Mouse (Mus musculus) limb, embryonic 13.5 days (tissue): ENCODE data around the gene Hspb9. TPM values are rescaled to one million over a fixed set of nuclear protein-coding genes. Genes with fewer than 3 reads are reported as not detected.

Source experiments
- ATAC-seq: fragments of 200-750 bp; cut with Nextera tagmentation; 2 replicates; pipeline ENCODE4 v1.8.0; 2017; ENCODE audit warnings: low read depth, moderate number of reproducible peaks, moderate TSS enrichment; ENCODE audit not compliant: low FRiP score
- H3K27ac ChIP-seq: fragments of 300-500 bp; sonication (generic); 2 replicates; pipeline ENCODE4 v1.5.1; 2015; ENCODE audit warnings: inconsistent platforms, mild to moderate bottlenecking, moderate library complexity
- H3K27me3 ChIP-seq: fragments of 300-500 bp; sonication (generic); 2 replicates; pipeline ENCODE4 v1.6.1; 2015; ENCODE audit warnings: mild to moderate bottlenecking, inconsistent platforms
- H3K36me3 ChIP-seq: fragments of 300-500 bp; sonication (generic); 2 replicates; pipeline ENCODE4 v1.6.1; 2015; ENCODE audit warnings: inconsistent platforms, mild to moderate bottlenecking, moderate library complexity
- H3K4me1 ChIP-seq: fragments of 300-500 bp; sonication (generic); 2 replicates; pipeline ENCODE4 v1.6.1; 2015; ENCODE audit warnings: inconsistent platforms
- H3K4me2 ChIP-seq: fragments of 300-500 bp; sonication (generic); replicated peaks from 2 replicates; pipeline ENCODE4 v1.6.1; 2015; ENCODE audit warnings: inconsistent platforms, mild to moderate bottlenecking, moderate library complexity
- H3K4me3 ChIP-seq: fragments of 300-500 bp; sonication (generic); 2 replicates; pipeline ENCODE4 v1.5.1; 2015; ENCODE audit warnings: moderate library complexity, mild to moderate bottlenecking, inconsistent platforms
- H3K9ac ChIP-seq: fragments of 300-500 bp; sonication (generic); 2 replicates; pipeline ENCODE4 v1.6.1; 2015; ENCODE audit warnings: mild to moderate bottlenecking, inconsistent platforms
- H3K9me3 ChIP-seq: fragments of 300-500 bp; sonication (generic); 2 replicates; pipeline ENCODE4 v1.6.1; 2016; ENCODE audit warnings: inconsistent platforms
- WGBS: fragments of 180-500 bp; shearing (Covaris S2); methylation state at CpG from one replicate; pipeline ENCODE4 v1.1.7; 2015; 5-methylcytosine and 5-hydroxymethylcytosine counted together
- polyA plus RNA-seq: library from polyadenylated mRNA; unstranded; fragments of >200 nt; fragmentation: Nextera tagmentation; extraction: Ambion mirVana; gene quantifications from 2 replicates; pipeline ENCODE4 v1.2.1, GENCODE M21; 2015

Gene Hspb9
- polyA plus RNA-seq, 1 experiment from 2014 or later = not detected

DNA sequence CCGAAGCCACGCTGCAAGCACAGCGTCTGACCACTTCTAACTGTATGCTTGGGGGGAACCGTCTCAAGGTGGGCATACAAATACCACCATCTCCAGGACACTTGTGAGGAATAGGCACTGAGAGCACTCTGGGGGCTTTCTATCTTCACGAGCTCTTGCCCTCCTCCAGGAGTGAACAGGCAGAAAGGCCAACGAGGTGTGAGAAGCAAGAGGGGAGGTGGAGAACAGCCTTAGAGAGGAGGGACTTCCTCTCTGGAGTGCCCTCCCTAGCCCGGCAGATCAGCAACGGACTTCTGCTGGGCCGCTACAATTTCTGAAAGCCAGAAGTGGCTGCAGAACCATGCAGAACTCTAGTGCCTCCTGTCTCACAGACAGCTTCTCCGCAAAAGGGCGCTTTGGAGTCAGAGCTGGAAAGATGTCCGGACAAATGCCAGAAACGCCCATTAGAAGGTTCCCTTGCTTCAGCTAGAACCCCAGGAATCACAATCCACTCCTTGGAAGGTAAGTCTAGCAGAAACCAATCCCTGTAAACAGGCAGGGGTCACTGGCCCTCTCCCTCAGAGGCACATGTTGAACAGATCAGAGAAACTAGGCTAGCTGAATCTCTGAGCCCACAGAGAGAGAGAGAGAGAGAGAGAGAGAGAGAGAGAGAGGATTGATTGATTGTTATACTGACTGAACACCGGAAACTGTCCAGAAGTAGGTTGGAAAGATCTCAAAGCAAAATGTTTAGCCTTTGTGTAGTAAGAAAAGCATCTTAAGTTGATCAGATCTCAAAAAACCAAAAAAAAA is 22.5 kb downstream of the Hspb9 start:
- peak overlapping the region; percentile 91 for H3K9ac ChIP-seq
- no peak for ATAC-seq
- H3K27me3 ChIP-seq = peaks cover 5% of the 10 kb centered on the region; the same call in 1 of the 2 replicates
- H3K4me3 ChIP-seq = 0 out of 2 replicates have a peak overlapping the region, but pooled peaks have one; percentile 1
- WGBS = 71% methylated on average over 14 of the region's 14 CpGs
- H3K4me2 ChIP-seq = peak overlapping the region; percentile 89
- peaks cover 21% of the 10 kb centered on the region for H3K36me3 ChIP-seq
- H3K27ac ChIP-seq = no peak overlapping the region; the same call in 1 of the 2 replicates
- H3K4me1 ChIP-seq = peaks cover 20% of the 10 kb centered on the region
- H3K9me3 ChIP-seq = no peaks in the 10 kb centered on the region

DNA sequence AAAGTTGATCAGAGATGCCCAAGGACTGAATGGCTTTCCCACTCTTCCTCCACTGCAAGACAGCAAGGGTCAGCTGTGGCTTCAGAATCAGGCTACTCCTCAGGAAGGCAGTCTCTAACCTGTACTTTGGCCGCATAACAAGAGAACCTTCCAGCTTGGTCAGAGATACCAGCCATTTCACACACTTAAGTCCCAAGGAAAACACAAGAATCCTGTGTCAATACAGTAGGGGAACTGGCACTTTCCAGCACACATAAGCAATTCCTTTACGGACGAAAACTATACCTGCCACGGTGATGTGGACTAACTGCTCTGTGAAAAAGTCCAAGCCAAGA is 23.1 kb downstream of the Hspb9 start:
- Histone ChIP-seq H3K9ac (peak overlapping the region; percentile 91), H3K36me3 (peaks cover 21% of the 10 kb centered on the region), H3K27me3 (peaks cover 5% of the 10 kb centered on the region; the same call in 1 of the 2 replicates), H3K27ac (no peak overlapping the region), H3K4me3 (peak overlapping the region; percentile 90), H3K4me2 (peak overlapping the region; percentile 89), H3K4me1 (peaks cover 20% of the 10 kb centered on the region), H3K9me3 (no peaks in the 10 kb centered on the region)
- 77% methylated on average over 4 of the region's 4 CpGs for WGBS
- no peak for ATAC-seq

GRCm38 (mm10) chr11:100737105-100737733 is 23.6 kb downstream of the Hspb9 start:
- Histone ChIP-seq H3K27ac (no peak overlapping the region), H3K36me3 (peaks cover 18% of the 10 kb centered on the region), H3K9me3 (no peaks in the 10 kb centered on the region), H3K4me1 (peaks cover 20% of the 10 kb centered on the region), H3K9ac (peak overlapping the region; percentile 91), H3K4me3 (peak overlapping the region; percentile 90), H3K4me2 (peak overlapping the region; percentile 89), H3K27me3 (peaks cover 5% of the 10 kb centered on the region; the same call in 1 of the 2 replicates)
- no peak for ATAC-seq
- 2% methylated on average over 13 of the region's 13 CpGs for WGBS

DNA sequence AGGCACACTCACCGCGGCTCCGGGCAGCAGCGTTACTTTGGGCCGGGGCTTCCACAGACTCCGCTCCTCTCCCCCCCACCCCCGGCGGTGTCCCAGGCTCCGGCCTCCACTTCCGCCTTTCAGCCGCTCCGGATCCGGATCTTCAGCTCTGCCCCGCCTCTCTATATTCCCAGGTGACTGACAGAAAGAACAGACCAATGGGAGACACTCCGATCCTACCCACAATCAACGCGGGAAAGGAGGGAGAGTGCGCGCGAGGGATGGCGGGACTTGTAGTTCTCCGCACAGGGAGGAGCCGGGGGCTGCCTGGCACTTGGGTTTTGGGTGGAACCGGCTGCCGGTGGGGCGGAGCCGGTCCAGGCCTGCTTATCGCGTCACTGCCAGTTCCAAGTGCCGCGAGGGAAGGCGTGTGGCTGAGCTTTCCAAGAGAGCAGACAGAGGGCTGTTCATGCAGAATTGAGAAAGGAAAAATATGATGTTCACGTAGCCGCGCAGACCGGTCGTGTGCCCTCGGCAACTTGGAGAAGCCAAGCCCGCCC is 24.5 kb downstream of the Hspb9 start, which contains the start of gene Rab5c:
TSS of gene Rab5c (minus strand) at position 150 of the 539 bp plus-strand sequence.
- H3K27me3 ChIP-seq = peaks cover 5% of the 10 kb centered on the region; the same call in 1 of the 2 replicates
- peak within 1 kb of the TSS; percentile 90 for H3K4me3 ChIP-seq
- H3K36me3 ChIP-seq = peaks cover 8% of the 10 kb centered on the region
- H3K27ac ChIP-seq = peak within 1 kb of the TSS; percentile 44; the same call in 1 of the 2 replicates
- H3K4me2 ChIP-seq = peak within 1 kb of the TSS; percentile 89
- no peaks in the 10 kb centered on the region for H3K9me3 ChIP-seq
- peak within 1 kb of the TSS; percentile 91 for H3K9ac ChIP-seq
- peak; percentile 100 for ATAC-seq
- under 1% methylated on average over 36 of the region's 39 CpGs for WGBS
- H3K4me1 ChIP-seq = peaks cover 20% of the 10 kb centered on the region

- 27% methylated on average over 5 of the region's 5 CpGs for WGBS
Observed at GRCm38 (mm10) chr11:100738749-100739148, 25.1 kb downstream of the Hspb9 start.

DNA sequence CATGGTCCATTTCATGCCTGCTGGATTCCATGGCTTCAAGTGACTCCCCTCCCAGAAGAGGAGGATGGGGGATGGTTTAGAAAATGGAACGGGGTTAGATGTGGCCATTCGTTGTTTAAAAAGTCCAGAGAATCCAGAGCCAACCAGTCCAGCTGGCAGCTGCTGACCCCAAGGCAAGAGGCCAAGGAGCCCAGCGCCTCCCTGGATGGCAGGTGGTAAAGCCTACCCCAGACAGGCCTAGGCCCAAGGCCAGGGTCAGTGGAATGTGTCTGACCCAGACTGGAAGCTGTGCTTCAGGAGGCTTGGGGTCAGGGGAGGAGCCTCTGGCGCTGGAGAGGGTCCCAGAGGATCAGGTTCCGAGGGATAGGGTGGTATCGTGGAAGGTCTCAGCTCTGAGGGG is 27.7 kb downstream of the Hspb9 start:
- peaks cover 14% of the 10 kb centered on the region for H3K4me1 ChIP-seq
- no peak overlapping the region for H3K27ac ChIP-seq
- H3K4me3 ChIP-seq = no peak overlapping the region
- no peak for ATAC-seq
- peaks cover 6% of the 10 kb centered on the region; the same call in 1 of the 2 replicates for H3K27me3 ChIP-seq
- no peaks in the 10 kb centered on the region for H3K36me3 ChIP-seq
- no peaks in the 10 kb centered on the region for H3K9me3 ChIP-seq
- no peak overlapping the region for H3K9ac ChIP-seq
- 78% methylated on average over 6 of the region's 6 CpGs for WGBS
- no peak overlapping the region for H3K4me2 ChIP-seq

More at GRCm38 (mm10) chr11:100738749-100739148, 25.1 kb downstream of the Hspb9 start:
- no peak for ATAC-seq
- Histone ChIP-seq H3K9ac (peak overlapping the region; percentile 64), H3K27ac (no peak overlapping the region), H3K36me3 (0 out of 2 replicates have a peak, but pooled peaks cover 6% of the 10 kb centered on the region), H3K4me2 (peak overlapping the region; percentile 66), H3K9me3 (no peaks in the 10 kb centered on the region), H3K4me1 (peaks cover 20% of the 10 kb centered on the region), H3K27me3 (peaks cover 5% of the 10 kb centered on the region; the same call in 1 of the 2 replicates), H3K4me3 (peak overlapping the region; percentile 90)

DNA sequence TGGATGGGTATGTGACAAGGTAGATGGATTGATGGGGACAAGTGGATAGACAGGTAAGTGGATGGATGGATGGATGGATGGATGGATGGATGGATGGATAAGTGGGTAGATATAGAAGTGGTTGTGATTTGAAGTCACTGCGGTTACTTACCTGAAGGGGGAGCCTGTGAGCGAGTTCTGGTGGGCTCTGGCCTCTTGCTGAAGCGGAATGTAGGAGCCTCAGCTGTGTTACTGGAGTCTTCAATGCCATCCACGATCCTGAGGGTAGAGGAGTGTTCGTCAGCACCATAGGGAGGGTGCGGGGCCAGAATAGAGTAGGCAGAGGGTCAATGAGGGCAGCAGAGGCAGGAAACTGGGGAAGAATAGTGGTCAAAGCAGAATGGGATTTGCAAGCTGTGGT is 31.4 kb downstream of the Hspb9 start:
- Histone ChIP-seq H3K36me3 (no peaks in the 10 kb centered on the region), H3K4me3 (no peak overlapping the region), H3K4me1 (no peaks in the 10 kb centered on the region), H3K9ac (no peak overlapping the region), H3K4me2 (no peak overlapping the region), H3K9me3 (no peaks in the 10 kb centered on the region), H3K27me3 (peaks cover 42% of the 10 kb centered on the region), H3K27ac (no peak overlapping the region)
- no peak for ATAC-seq
- 14% methylated on average over 6 of the region's 6 CpGs for WGBS

- Histone ChIP-seq H3K4me2 (no peak overlapping the region), H3K9me3 (no peaks in the 10 kb centered on the region), H3K27me3 (peaks cover 44% of the 10 kb centered on the region), H3K4me1 (no peaks in the 10 kb centered on the region), H3K9ac (no peak overlapping the region), H3K4me3 (no peak overlapping the region), H3K36me3 (no peaks in the 10 kb centered on the region), H3K27ac (no peak overlapping the region)
- WGBS = 71% methylated on average over 10 of the region's 10 CpGs
- no peak for ATAC-seq
Observed at GRCm38 (mm10) chr11:100746546-100746945, 32.9 kb downstream of the Hspb9 start.

DNA sequence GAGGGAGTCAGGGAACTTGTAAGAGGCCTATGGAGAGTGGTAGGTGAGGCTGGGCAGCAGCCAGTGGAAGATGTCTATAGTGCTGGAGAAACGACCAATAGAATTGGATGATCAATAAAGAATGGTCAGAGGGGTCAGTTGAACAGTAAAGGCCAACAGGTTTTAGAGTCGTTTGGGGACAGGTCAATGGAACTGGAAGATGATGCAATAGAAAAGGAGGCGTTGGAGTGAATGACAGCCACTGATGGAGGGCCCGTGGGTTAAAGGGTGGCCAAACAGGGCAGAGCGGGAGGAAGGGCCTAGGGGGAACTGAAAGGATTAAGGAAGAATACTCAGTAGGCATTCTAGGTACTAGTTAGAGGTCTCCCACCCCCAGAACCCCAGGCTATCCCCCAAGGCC is 33.5 kb downstream of the Hspb9 start:
- Histone ChIP-seq H3K27ac (no peak overlapping the region), H3K9me3 (no peaks in the 10 kb centered on the region), H3K9ac (no peak overlapping the region), H3K36me3 (no peaks in the 10 kb centered on the region), H3K4me1 (no peaks in the 10 kb centered on the region), H3K4me3 (no peak overlapping the region), H3K27me3 (peaks cover 49% of the 10 kb centered on the region), H3K4me2 (no peak overlapping the region)
- ATAC-seq = no peak
- WGBS = 69% methylated on average over 5 of the region's 5 CpGs

DNA sequence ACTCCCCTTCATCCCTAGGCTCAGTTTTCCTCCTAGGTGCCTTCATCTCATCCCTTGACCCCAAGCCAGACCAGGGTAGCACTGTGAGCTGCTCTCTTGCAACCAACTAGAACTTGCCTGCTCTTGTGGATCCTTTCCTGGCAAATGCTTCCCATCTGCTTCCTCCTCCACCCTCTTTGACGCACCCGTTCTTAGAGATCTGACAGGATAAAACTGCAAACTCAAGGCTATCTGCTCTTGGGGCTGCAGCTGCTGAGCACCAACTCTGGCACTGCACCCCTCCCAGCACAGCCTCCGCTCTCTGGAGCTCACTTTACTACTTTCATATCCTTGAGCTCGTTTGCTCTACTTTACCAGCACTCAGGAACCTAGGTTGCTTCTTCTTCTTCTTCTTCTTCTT is 35.0 kb downstream of the Hspb9 start:
- Histone ChIP-seq H3K9me3 (no peaks in the 10 kb centered on the region), H3K4me3 (no peak overlapping the region), H3K4me1 (no peaks in the 10 kb centered on the region), H3K27ac (no peak overlapping the region), H3K9ac (no peak overlapping the region), H3K4me2 (no peak overlapping the region), H3K36me3 (no peaks in the 10 kb centered on the region), H3K27me3 (peaks cover 60% of the 10 kb centered on the region)
- 68% methylated on average over 4 of the region's 4 CpGs for WGBS
- ATAC-seq = no peak

GRCm38 (mm10) chr11:100749469-100749868 is 35.8 kb downstream of the Hspb9 start:
- Histone ChIP-seq H3K27ac (no peak overlapping the region), H3K36me3 (no peaks in the 10 kb centered on the region), H3K4me2 (no peak overlapping the region), H3K9me3 (no peaks in the 10 kb centered on the region), H3K27me3 (peaks cover 65% of the 10 kb centered on the region), H3K4me1 (no peaks in the 10 kb centered on the region), H3K4me3 (no peak overlapping the region), H3K9ac (no peak overlapping the region)
- ATAC-seq = no peak
- WGBS = 42% methylated on average over 25 of the region's 25 CpGs

- no peak for ATAC-seq
- H3K36me3 ChIP-seq = no peaks in the 10 kb centered on the region
- H3K27ac ChIP-seq = no peak overlapping the region
- H3K9ac ChIP-seq = no peak overlapping the region
- 88% methylated on average over 16 of the region's 16 CpGs for WGBS
- no peaks in the 10 kb centered on the region for H3K9me3 ChIP-seq
- peaks cover 71% of the 10 kb centered on the region for H3K27me3 ChIP-seq
- H3K4me1 ChIP-seq = no peaks in the 10 kb centered on the region
- H3K4me3 ChIP-seq = no peak overlapping the region
- H3K4me2 ChIP-seq = no peak overlapping the region
Observed at GRCm38 (mm10) chr11:100750127-100750526, 36.5 kb downstream of the Hspb9 start.
